Mouse (Mus musculus): ENCODE data around the gene Nek1. TPM values are rescaled to one million over a fixed set of nuclear protein-coding genes. Genes with fewer than 3 reads are reported as not detected.
A peak's percentile ranks its signal among the peaks of the same experiment; 100 is the strongest.

The Nek1 gene
- 22.3 and 23.8 TPM in 2 replicates for polyA plus RNA-seq (2016; fragmentation: Nextera tagmentation; extraction: Ambion mirVana)

- Histone ChIP-seq H3K9me3 (0 out of 2 replicates have a peak, but pooled peaks cover 2% of the 10 kb centered on the region), H3K36me3 (replicated peaks) (no peaks in the 10 kb centered on the region), H3K27me3 (no peaks in the 10 kb centered on the region), H3K4me2 (peak within 1 kb of the TSS; percentile 86), H3K4me1 (peaks cover 8% of the 10 kb centered on the region), H3K9ac (peak within 1 kb of the TSS; percentile 66), H3K4me3 (replicated peaks) (peak within 1 kb of the TSS; percentile 71), H3K27ac (peak within 1 kb of the TSS; percentile 91)
- peak; percentile 96 for ATAC-seq (ENCODE audit: low FRiP score)
- WGBS, result under 1% methylated on average over 57 of the region's 57 CpGs
These were observed at the start of gene Nek1 for GRCm38 (mm10) chr8:60992910-60993638. Gene Nek1 (plus strand): TSS chr8:60993195.

- H3K9me3 ChIP-seq, result no peaks in the 10 kb centered on the region
- no peak for ATAC-seq (ENCODE audit: low FRiP score)
- H3K27ac ChIP-seq, result no peak overlapping the region
- peaks cover 7% of the 10 kb centered on the region for H3K4me1 ChIP-seq
- H3K27me3 ChIP-seq, result no peaks in the 10 kb centered on the region
- H3K4me2 ChIP-seq, result no peak overlapping the region
- no peak overlapping the region for H3K9ac ChIP-seq
- H3K4me3 ChIP-seq (replicated peaks), result no peak overlapping the region
- H3K36me3 ChIP-seq (replicated peaks), result no peaks in the 10 kb centered on the region
These were observed 45.5 kb upstream of the Nek1 start for GRCm38 (mm10) chr8:60947503-60947902.

- WGBS, result 68% methylated on average over 4 of the region's 4 CpGs
- H3K27ac ChIP-seq, result no peak overlapping the region
- H3K9me3 ChIP-seq, result no peaks in the 10 kb centered on the region
These were observed 43.1 kb upstream of the Nek1 start for GRCm38 (mm10) chr8:60949859-60950258.

GRCm38 (mm10) chr8:60951271-60951670 is 41.7 kb upstream of the Nek1 start:
- no peak for ATAC-seq (ENCODE audit: low FRiP score)
- Histone ChIP-seq H3K4me3 (replicated peaks) (no peak overlapping the region), H3K4me2 (no peak overlapping the region), H3K36me3 (replicated peaks) (no peaks in the 10 kb centered on the region), H3K27ac (no peak overlapping the region), H3K27me3 (no peaks in the 10 kb centered on the region), H3K4me1 (peaks cover 12% of the 10 kb centered on the region), H3K9ac (no peak overlapping the region), H3K9me3 (no peaks in the 10 kb centered on the region)
- whole genome bisulfite sequencing, result 54% methylated on average over 4 of the region's 4 CpGs

More at GRCm38 (mm10) chr8:60949859-60950258, 43.1 kb upstream of the Nek1 start:
- Histone ChIP-seq H3K4me2 (no peak overlapping the region), H3K9ac (no peak overlapping the region), H3K36me3 (replicated peaks) (no peaks in the 10 kb centered on the region), H3K27me3 (no peaks in the 10 kb centered on the region), H3K4me3 (replicated peaks) (no peak overlapping the region), H3K4me1 (peaks cover 12% of the 10 kb centered on the region)
- ATAC-seq (ENCODE audit: low FRiP score), result no peak

DNA sequence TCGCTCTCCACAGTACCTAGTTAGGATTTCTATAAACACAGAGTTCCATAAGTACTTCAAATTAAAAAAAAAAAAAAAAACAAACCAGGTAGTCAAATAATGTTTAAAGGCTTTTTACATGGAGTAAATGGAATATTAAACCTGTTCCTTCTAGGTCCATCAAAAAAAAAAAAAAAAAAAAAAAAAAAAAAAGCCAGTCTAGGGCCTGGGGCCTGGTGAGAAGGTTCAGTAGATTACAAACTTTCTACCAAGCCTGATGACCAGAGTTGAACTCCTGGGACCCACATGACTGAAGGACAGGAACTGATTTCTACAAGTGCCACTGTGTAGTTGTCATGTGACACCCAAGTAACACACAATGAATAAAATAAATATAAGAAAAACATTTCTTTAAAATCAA is 41.2 kb upstream of the Nek1 start:
- no peak for ATAC-seq (ENCODE audit: low FRiP score)
- no peak overlapping the region for H3K27ac ChIP-seq
- H3K27me3 ChIP-seq, result no peaks in the 10 kb centered on the region
- H3K4me1 ChIP-seq, result peaks cover 12% of the 10 kb centered on the region
- H3K4me3 ChIP-seq (replicated peaks), result no peak overlapping the region
- H3K4me2 ChIP-seq, result no peak overlapping the region
- H3K36me3 ChIP-seq (replicated peaks), result no peaks in the 10 kb centered on the region
- no peak overlapping the region for H3K9ac ChIP-seq
- 82% methylated on average over 1 of the region's 1 CpGs for WGBS
- no peaks in the 10 kb centered on the region for H3K9me3 ChIP-seq

DNA sequence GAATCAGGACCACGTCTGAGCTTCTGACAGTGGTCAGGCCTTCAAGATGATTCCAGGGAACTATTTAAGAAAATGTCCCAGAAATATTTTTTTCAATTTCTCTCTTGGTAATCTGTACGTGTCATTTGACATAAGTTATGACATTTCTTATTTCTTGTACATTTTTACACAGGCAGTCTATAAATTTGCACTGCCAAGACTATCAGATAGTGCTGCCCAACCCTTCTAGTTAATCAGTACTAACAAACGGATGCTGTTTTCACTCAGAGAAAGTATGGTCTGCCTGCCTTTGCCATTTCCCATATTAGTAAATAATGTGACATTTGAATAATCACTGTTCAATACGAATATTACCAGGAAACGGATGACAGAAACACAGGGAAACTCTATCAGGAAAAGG is 40.2 kb upstream of the Nek1 start:
- Histone ChIP-seq H3K4me1 (peaks cover 16% of the 10 kb centered on the region), H3K9me3 (no peaks in the 10 kb centered on the region), H3K9ac (no peak overlapping the region), H3K4me2 (peak overlapping the region; percentile 38), H3K27ac (no peak overlapping the region), H3K4me3 (replicated peaks) (peak overlapping the region; percentile 16; the same call in 1 of the 2 replicates), H3K27me3 (no peaks in the 10 kb centered on the region), H3K36me3 (replicated peaks) (no peaks in the 10 kb centered on the region)
- ATAC-seq (ENCODE audit: low FRiP score), result no peak
- WGBS, result 37% methylated on average over 5 of the region's 5 CpGs

- H3K27ac ChIP-seq, result peak overlapping the region; percentile 97
- ATAC-seq (ENCODE audit: low FRiP score), result peak; percentile 96
- WGBS, result under 1% methylated on average over 15 of the region's 15 CpGs
- peak overlapping the region; percentile 59 for H3K9ac ChIP-seq
- no peaks in the 10 kb centered on the region for H3K36me3 ChIP-seq (replicated peaks)
- H3K9me3 ChIP-seq, result no peaks in the 10 kb centered on the region
- H3K27me3 ChIP-seq, result no peaks in the 10 kb centered on the region
- H3K4me2 ChIP-seq, result peak overlapping the region; percentile 58
- H3K4me3 ChIP-seq (replicated peaks), result peak overlapping the region; percentile 42
- peaks cover 16% of the 10 kb centered on the region for H3K4me1 ChIP-seq
These were observed 38.5 kb upstream of the Nek1 start for GRCm38 (mm10) chr8:60954281-60955014.

- Histone ChIP-seq H3K27me3 (no peaks in the 10 kb centered on the region), H3K36me3 (replicated peaks) (no peaks in the 10 kb centered on the region), H3K27ac (no peak overlapping the region), H3K9me3 (no peaks in the 10 kb centered on the region), H3K4me1 (peaks cover 12% of the 10 kb centered on the region), H3K9ac (no peak overlapping the region), H3K4me2 (no peak overlapping the region), H3K4me3 (replicated peaks) (no peak overlapping the region)
- no peak for ATAC-seq (ENCODE audit: low FRiP score)
- 91% methylated on average over 7 of the region's 7 CpGs for WGBS
These were observed 36.1 kb upstream of the Nek1 start for GRCm38 (mm10) chr8:60956847-60957246.

GRCm38 (mm10) chr8:60962763-60963162 is 30.2 kb upstream of the Nek1 start:
- no peak overlapping the region for H3K27ac ChIP-seq
- H3K4me3 ChIP-seq (replicated peaks), result no peak overlapping the region
- H3K4me2 ChIP-seq, result no peak overlapping the region
- no peak overlapping the region for H3K9ac ChIP-seq
- no peak for ATAC-seq (ENCODE audit: low FRiP score)
- no peaks in the 10 kb centered on the region for H3K9me3 ChIP-seq
- 89% methylated on average over 3 of the region's 3 CpGs for WGBS
- no peaks in the 10 kb centered on the region for H3K36me3 ChIP-seq (replicated peaks)
- peaks cover 2% of the 10 kb centered on the region; the same call in 1 of the 2 replicates for H3K4me1 ChIP-seq
- H3K27me3 ChIP-seq, result no peaks in the 10 kb centered on the region

DNA sequence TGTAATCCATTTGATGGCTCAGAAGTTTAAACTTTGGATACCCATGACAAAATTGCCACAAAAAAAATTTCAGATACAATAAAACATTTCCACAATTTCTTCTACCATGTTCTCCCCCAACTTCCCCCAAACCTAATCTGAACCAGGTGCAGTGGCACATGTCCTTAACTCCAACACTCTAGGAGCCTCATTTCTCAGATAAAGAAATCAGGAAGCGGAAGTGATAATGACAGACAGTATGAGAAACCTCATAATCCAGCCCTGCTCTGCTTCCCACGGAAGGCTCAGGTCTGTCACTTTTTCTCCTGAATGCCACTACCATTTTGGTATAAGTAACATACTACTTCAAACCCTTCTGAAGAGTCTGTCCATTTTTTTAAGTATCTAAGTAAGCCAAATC is 29.1 kb upstream of the Nek1 start:
- Histone ChIP-seq H3K4me2 (no peak overlapping the region), H3K27ac (no peak overlapping the region), H3K27me3 (no peaks in the 10 kb centered on the region), H3K4me1 (peaks cover 2% of the 10 kb centered on the region; the same call in 1 of the 2 replicates), H3K4me3 (replicated peaks) (no peak overlapping the region), H3K36me3 (replicated peaks) (no peaks in the 10 kb centered on the region), H3K9ac (no peak overlapping the region), H3K9me3 (no peaks in the 10 kb centered on the region)
- no peak for ATAC-seq (ENCODE audit: low FRiP score)
- WGBS, result 49% methylated on average over 2 of the region's 2 CpGs

- ATAC-seq (ENCODE audit: low FRiP score), result no peak
- H3K4me3 ChIP-seq (replicated peaks), result no peak overlapping the region
- peaks cover 2% of the 10 kb centered on the region; the same call in 1 of the 2 replicates for H3K4me1 ChIP-seq
- no peaks in the 10 kb centered on the region for H3K9me3 ChIP-seq
- H3K27me3 ChIP-seq, result no peaks in the 10 kb centered on the region
- no peak overlapping the region for H3K9ac ChIP-seq
- no peak overlapping the region for H3K4me2 ChIP-seq
- 78% methylated on average over 4 of the region's 4 CpGs for WGBS
- no peak overlapping the region for H3K27ac ChIP-seq
- H3K36me3 ChIP-seq (replicated peaks), result no peaks in the 10 kb centered on the region
These were observed 28.5 kb upstream of the Nek1 start for GRCm38 (mm10) chr8:60964518-60964917.

DNA sequence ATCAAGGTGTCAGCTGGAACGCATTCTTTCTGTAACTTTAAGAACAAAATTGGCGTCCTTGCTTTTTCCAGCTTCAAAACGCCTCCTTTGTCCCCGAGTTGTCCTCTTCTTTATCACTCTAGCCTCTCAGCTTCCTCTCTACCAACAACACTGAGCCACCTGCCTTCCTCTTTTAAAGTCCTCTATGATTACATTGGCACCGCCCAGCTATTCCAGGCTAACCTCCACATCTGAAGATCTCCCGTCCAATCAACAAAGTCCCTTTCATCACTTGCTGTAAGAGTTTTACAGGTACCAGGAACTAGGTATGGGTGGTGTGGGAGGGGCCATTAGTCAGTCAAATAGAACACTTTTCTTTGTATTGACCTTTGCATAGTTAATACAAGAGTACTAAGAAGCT is 27.7 kb upstream of the Nek1 start:
- no peak overlapping the region for H3K27ac ChIP-seq
- no peak for ATAC-seq (ENCODE audit: low FRiP score)
- H3K9ac ChIP-seq, result no peak overlapping the region
- no peaks in the 10 kb centered on the region for H3K27me3 ChIP-seq
- H3K4me2 ChIP-seq, result no peak overlapping the region
- no peaks in the 10 kb centered on the region for H3K9me3 ChIP-seq
- H3K4me1 ChIP-seq, result peaks cover 2% of the 10 kb centered on the region; the same call in 1 of the 2 replicates
- no peaks in the 10 kb centered on the region for H3K36me3 ChIP-seq (replicated peaks)
- H3K4me3 ChIP-seq (replicated peaks), result no peak overlapping the region
- 61% methylated on average over 6 of the region's 6 CpGs for WGBS

All from forebrain, embryonic 12.5 days (tissue).